In genomic region chr2:71786591-71787155, GRCm38 (mm10) we compare ENCODE assay signal across 8 mouse cellular contexts. TPM values are rescaled to one million over a fixed set of nuclear protein-coding genes. Genes with fewer than 3 reads are reported as not detected.
DNase-seq lines count a peak whose midpoint lies in the region; ATAC-seq lines count a peak whose summit lies in the region.

No protein-coding gene starts in this region.

- H3K4me3 ChIP-seq in hindbrain, embryonic 12.5 days, result peak overlapping the region; percentile 79

- H3K36me3 ChIP-seq in hindbrain, embryonic 12.5 days, result no peaks in the 10 kb centered on the region

- peak; percentile 29 for DNase-seq in WW6 (ENCODE audit: low read depth, low spot score)
- peak; percentile 59 for DNase-seq in cerebellum, adult 9-11 months
- DNase-seq in left cerebral cortex, adult 18-20 months (ENCODE audit: low spot score in 2 of 2), result peak; percentile 34 to 57
- peak; percentile 79 for DNase-seq in lung, postnatal 36 days
- peak; percentile 91 for DNase-seq in retina, postnatal 1 day
- DNase-seq in thymus, postnatal 36 days, result peak; percentile 82 to 89

- under 1% methylated on average over 55 of the region's 61 CpGs for WGBS in hindbrain, embryonic 12.5 days

- peak overlapping the region; percentile 78 for H3K9ac ChIP-seq in hindbrain, embryonic 12.5 days

- H3K4me1 ChIP-seq in hindbrain, embryonic 12.5 days, result peaks cover 12% of the 10 kb centered on the region

- ATAC-seq in frontal cortex, adult (ENCODE audit: low TSS enrichment), result peak; percentile 78
- peak; percentile 86 for ATAC-seq in hindbrain, embryonic 12.5 days (ENCODE audit: low FRiP score)

- peak overlapping the region; percentile 57 for H3K27ac ChIP-seq in hindbrain, embryonic 12.5 days

- peak overlapping the region; percentile 98 for H3K4me2 ChIP-seq in hindbrain, embryonic 12.5 days (replicated peaks)

- peaks cover 22% of the 10 kb centered on the region for H3K27me3 ChIP-seq in hindbrain, embryonic 12.5 days

- no peaks in the 10 kb centered on the region for H3K9me3 ChIP-seq in hindbrain, embryonic 12.5 days (replicated peaks)

RNA-seq across cellular contexts. Expression of gene Itga6, which starts 41.3 kb away (rescaled TPM):
- polyA plus RNA-seq in hindbrain, embryonic 12.5 days (2016; fragmentation: Nextera tagmentation; extraction: Ambion mirVana), result 31.5 and 34.6 TPM in 2 replicates
- 10 to 100 TPM; 24.9 to 25.2 TPM for total RNA-seq in left cerebral cortex, adult 18-20 months (2021)

Comparison
In these comparisons a context has a peak if more than half of its experiments do, and no peak if none do; other contexts are left out.
1. Peak in every context shown above with its lines: DNase-seq, ATAC-seq, H3K4me3 ChIP-seq and H3K27ac ChIP-seq.
2. DNase-seq: peak in every context shown above with its lines; median percentile 91 in retina, postnatal 1 day; 86 in thymus, postnatal 36 days; 79 in lung, postnatal 36 days; 59 in cerebellum, adult 9-11 months; 46 in left cerebral cortex, adult 18-20 months; 29 in WW6.